Mouse (Mus musculus): ENCODE data around the gene Gm42906.

DNA sequence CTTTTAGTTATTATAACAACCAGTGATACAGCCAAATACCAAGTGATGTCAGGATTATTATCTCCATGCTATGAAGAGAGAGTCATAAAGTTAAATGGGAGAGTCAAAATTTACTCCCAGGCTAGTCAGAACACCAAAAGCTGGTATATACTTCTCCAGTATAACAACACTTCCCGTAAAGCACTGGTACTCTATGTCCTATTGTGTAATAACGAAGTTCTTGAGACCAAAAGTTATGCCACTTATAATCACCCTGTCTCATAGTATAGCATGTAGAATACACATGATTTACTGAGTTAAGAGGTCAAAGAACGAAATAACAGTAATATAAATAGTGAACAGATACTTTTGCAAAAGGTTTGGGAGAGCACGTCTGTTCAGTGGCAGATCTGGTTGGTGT lies 222.9 kb downstream of the Gm42906 start:
- no peak for TF ChIP-seq CTCF (IDR thresholded peaks at IDR 0.05; ENCODE audit: low read depth)
- no peak for TF ChIP-seq EP300 (IDR thresholded peaks at IDR 0.05; ENCODE audit: low read depth)
